Mouse (Mus musculus) embryonic facial prominence, embryonic 15.5 days (tissue): ENCODE data around the gene Olfr1086. TPM values are rescaled to one million over a fixed set of nuclear protein-coding genes. Genes with fewer than 3 reads are reported as not detected.
"Not testable (repeated sequence)": the region's sequence is repeated elsewhere in the genome, so short reads cannot be mapped to it uniquely, and the experiment has no call there.

ENCODE experiments used
- ATAC-seq: fragments of 200-750 bp; cut with Nextera tagmentation; 2 replicates; pipeline ENCODE4 v1.8.0; 2017; ENCODE audit warnings: low read depth, moderate TSS enrichment; ENCODE audit not compliant: insufficient number of reproducible peaks, low FRiP score, low TSS enrichment
- H3K27ac ChIP-seq: fragments of 300-500 bp; sonication (generic); replicated peaks from 2 replicates; pipeline ENCODE4 v1.5.1; 2015; ENCODE audit warnings: mild to moderate bottlenecking, inconsistent platforms
- H3K27me3 ChIP-seq: fragments of 300-500 bp; sonication (generic); 2 replicates; pipeline ENCODE4 v1.6.1; 2015; ENCODE audit warnings: inconsistent platforms
- H3K36me3 ChIP-seq: fragments of 300-500 bp; sonication (generic); 2 replicates; pipeline ENCODE4 v1.6.1; 2015; ENCODE audit warnings: mild to moderate bottlenecking, inconsistent platforms
- H3K4me1 ChIP-seq: fragments of 300-500 bp; sonication (generic); 2 replicates; pipeline ENCODE4 v1.6.1; 2015; ENCODE audit warnings: inconsistent platforms
- H3K4me2 ChIP-seq: fragments of 300-500 bp; sonication (generic); replicated peaks from 2 replicates; pipeline ENCODE4 v1.6.1; 2015; ENCODE audit warnings: mild to moderate bottlenecking, inconsistent platforms
- H3K4me3 ChIP-seq: fragments of 300-500 bp; sonication (generic); replicated peaks from 2 replicates; pipeline ENCODE4 v1.5.1; 2015; ENCODE audit warnings: mild to moderate bottlenecking, inconsistent platforms
- H3K9ac ChIP-seq: fragments of 300-500 bp; sonication (generic); 2 replicates; pipeline ENCODE4 v1.6.1; 2015; ENCODE audit warnings: inconsistent platforms
- H3K9me3 ChIP-seq: fragments of 300-500 bp; sonication (generic); replicated peaks from 2 replicates; pipeline ENCODE4 v1.6.1; 2016; ENCODE audit warnings: inconsistent platforms
- WGBS: fragments of 180-500 bp; shearing (Covaris S2); methylation state at CpG from one replicate; pipeline ENCODE4 v1.1.7; 2015; 5-methylcytosine and 5-hydroxymethylcytosine counted together
- polyA plus RNA-seq: library from polyadenylated mRNA; unstranded; fragments of >200 nt; fragmentation: Nextera tagmentation; extraction: Ambion mirVana; gene quantifications from 2 replicates; pipeline ENCODE4 v1.2.1, GENCODE M21; 2015

Olfr1086 gene
- not detected in 2 replicates for polyA plus RNA-seq

DNA sequence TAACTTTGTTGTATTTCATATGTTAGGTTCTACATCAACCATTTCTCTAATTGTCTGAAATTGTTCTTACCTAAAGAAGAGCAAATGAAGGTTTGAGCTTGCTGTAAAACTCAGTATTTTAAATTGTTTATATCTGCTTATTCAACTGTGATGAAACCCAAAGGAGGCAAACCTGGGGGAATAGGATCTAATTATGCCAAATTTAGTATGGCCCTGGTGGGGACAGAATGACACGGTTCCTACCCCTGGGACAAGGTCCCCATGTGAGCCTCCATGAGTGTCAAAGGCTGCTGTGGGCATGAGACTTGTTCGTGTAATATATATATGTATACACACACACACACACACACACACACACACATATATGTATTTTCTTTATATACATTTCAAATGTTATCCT, at the start of gene Olfr1086:
TSS of gene Olfr1086 (minus strand) at position 101 of the 400 bp plus-strand sequence.
- Histone ChIP-seq H3K4me3 (no peak within 1 kb of the TSS), H3K9me3 (no peaks in the 10 kb centered on the region), H3K4me2 (no peak within 1 kb of the TSS), H3K9ac (no peak within 1 kb of the TSS), H3K27me3 (no peaks in the 10 kb centered on the region), H3K27ac (no peak within 1 kb of the TSS), H3K36me3 (no peaks in the 10 kb centered on the region), H3K4me1 (no peaks in the 10 kb centered on the region)
- ATAC-seq = no peak
- WGBS = 78% methylated on average over 2 of the region's 2 CpGs

DNA sequence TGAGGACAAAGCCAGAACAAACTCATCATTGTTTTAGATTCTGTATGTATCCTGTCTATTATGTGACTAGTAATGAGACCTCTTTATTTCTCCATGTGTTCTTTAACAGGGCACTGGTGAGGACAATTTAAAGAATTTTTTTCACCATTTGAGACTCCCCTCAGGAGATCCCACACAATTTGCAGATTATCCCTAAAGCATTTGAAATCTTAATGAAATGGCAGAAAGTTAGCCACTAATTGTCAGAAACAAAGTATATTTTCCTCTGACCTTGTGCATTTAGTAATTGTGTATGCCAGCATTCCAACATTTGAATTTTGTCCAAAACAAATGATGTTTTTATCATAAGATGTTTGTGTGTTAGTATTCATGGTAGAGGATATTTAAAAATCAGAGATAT, 18.4 kb upstream of the Olfr1086 start, which contains the start of gene Olfr1087:
TSS of gene Olfr1087 (minus strand) at position 101 of the 400 bp plus-strand sequence.
- no peaks in the 10 kb centered on the region for H3K4me1 ChIP-seq
- H3K4me2 ChIP-seq = no peak within 1 kb of the TSS
- no peaks in the 10 kb centered on the region for H3K9me3 ChIP-seq
- no peak within 1 kb of the TSS for H3K27ac ChIP-seq
- H3K27me3 ChIP-seq = no peaks in the 10 kb centered on the region
- no peak for ATAC-seq
- H3K9ac ChIP-seq = no peak within 1 kb of the TSS
- H3K4me3 ChIP-seq = no peak within 1 kb of the TSS
- no peaks in the 10 kb centered on the region for H3K36me3 ChIP-seq

DNA sequence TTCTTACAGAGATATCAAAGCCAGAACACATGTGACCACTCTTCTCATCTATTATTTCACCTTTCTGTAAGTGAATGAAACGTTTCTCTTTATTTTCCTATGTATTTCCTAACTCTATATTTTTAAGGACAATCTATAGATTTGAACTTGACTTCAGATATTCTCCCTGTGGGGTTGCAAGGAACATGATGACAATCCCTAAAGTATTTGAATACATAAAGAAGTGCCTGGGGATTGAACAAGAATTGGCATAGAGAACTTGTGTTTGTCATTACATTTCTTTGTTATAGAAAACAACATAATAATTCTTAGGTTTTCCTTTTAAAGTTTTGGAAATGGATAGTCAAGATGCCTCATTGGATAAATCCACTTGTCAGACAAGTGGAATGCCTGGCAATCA, 18.0 kb downstream of the Olfr1086 start, which contains the start of gene Olfr1085:
TSS of gene Olfr1085 (minus strand) at position 101 of the 400 bp plus-strand sequence.
- Histone ChIP-seq H3K9ac (no peak within 1 kb of the TSS), H3K27me3 (no peaks in the 10 kb centered on the region), H3K4me2 (no peak within 1 kb of the TSS), H3K36me3 (no peaks in the 10 kb centered on the region), H3K9me3 (no peaks in the 10 kb centered on the region), H3K4me3 (no peak within 1 kb of the TSS), H3K27ac (no peak within 1 kb of the TSS), H3K4me1 (no peaks in the 10 kb centered on the region)
- no peak for ATAC-seq
- WGBS = 21% methylated on average over 1 of the region's 1 CpGs

DNA sequence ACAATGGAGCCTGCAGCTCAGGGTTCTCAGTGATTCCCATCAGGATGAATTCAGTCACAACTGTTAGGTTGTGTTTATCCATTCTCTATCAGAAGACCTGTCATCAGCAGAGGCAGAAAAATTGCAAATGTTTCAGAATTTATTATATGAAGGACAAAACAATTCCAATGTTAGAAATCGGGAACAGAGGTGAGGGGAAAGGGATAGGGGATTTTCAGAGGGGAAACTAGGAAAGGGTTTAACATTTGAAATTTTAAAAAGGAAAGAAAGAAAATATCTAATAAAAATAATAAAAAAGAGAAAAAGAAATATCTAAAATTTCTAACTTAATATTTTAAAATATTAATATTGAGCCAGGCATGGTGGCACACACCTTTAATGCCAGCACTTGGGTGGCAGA, 40.3 kb downstream of the Olfr1086 start, which contains the start of gene Olfr1084:
TSS of gene Olfr1084 (minus strand) at position 101 of the 400 bp plus-strand sequence.
- not testable (repeated sequence) for H3K36me3 ChIP-seq, H3K4me1 ChIP-seq, H3K27ac ChIP-seq, ATAC-seq, H3K9me3 ChIP-seq, H3K27me3 ChIP-seq, H3K9ac ChIP-seq, H3K4me3 ChIP-seq, H3K4me2 ChIP-seq
- 72% methylated on average over 1 of the region's 1 CpGs for WGBS

Other genes starting within 250 kb of the Olfr1086 start
- gene Olfr1065, start 229.5 kb downstream of the Olfr1086 start, polyA plus RNA-seq = 0.09 and 0.29 TPM in 2 replicates
- not detected in 2 replicates for gene Olfr1066, start 223.8 kb downstream of the Olfr1086 start, polyA plus RNA-seq
- gene Olfr228, start 192.7 kb downstream of the Olfr1086 start, polyA plus RNA-seq = 0.32 and 0.44 TPM in 2 replicates
- gene Olfr1076, start 171.6 kb downstream of the Olfr1086 start, polyA plus RNA-seq = not detected in 2 replicates
- gene Olfr1079, start 137.6 kb downstream of the Olfr1086 start, polyA plus RNA-seq = 0.12 and 0.32 TPM in 2 replicates
- gene Olfr1080, start 121.9 kb downstream of the Olfr1086 start, polyA plus RNA-seq = not detected in 2 replicates
- gene Olfr1082, start 81.1 kb downstream of the Olfr1086 start, polyA plus RNA-seq = not detected in 2 replicates
- gene Olfr1084, start 40.4 kb downstream of the Olfr1086 start, polyA plus RNA-seq = not detected in 2 replicates
- not detected in 2 replicates for gene Olfr1085, start 18.1 kb downstream of the Olfr1086 start, polyA plus RNA-seq
- gene Olfr1087, start 18.3 kb upstream of the Olfr1086 start, polyA plus RNA-seq = 0.35 TPM in 1 of 2 replicates, not detected in the other
- not detected in 2 replicates for gene Olfr1089, start 53.6 kb upstream of the Olfr1086 start, polyA plus RNA-seq
- gene Olfr1090, start 78.9 kb upstream of the Olfr1086 start, polyA plus RNA-seq = not detected in 2 replicates
- not detected in 2 replicates for gene Olfr1093, start 102.4 kb upstream of the Olfr1086 start, polyA plus RNA-seq
- not detected in 2 replicates for gene Olfr141, start 129.9 kb upstream of the Olfr1086 start, polyA plus RNA-seq
- gene Olfr1094, start 144.6 kb upstream of the Olfr1086 start, polyA plus RNA-seq = not detected in 2 replicates
- not detected in 2 replicates for gene Olfr1095, start 171.6 kb upstream of the Olfr1086 start, polyA plus RNA-seq
- gene Gm13723, start 194.7 kb upstream of the Olfr1086 start, polyA plus RNA-seq = not detected in 2 replicates
- not detected in 2 replicates for gene Olfr1097, start 212.1 kb upstream of the Olfr1086 start, polyA plus RNA-seq
- not detected in 2 replicates for gene Olfr1098, start 244.5 kb upstream of the Olfr1086 start, polyA plus RNA-seq